Mouse (Mus musculus) limb, embryonic 10.5 days (tissue): Measurements from ENCODE around the gene H2-Eb2. TPM values are rescaled to one million over a fixed set of nuclear protein-coding genes. Genes with fewer than 3 reads are reported as not detected.

Source experiments
- DNase-seq: peaks from one replicate; pipeline ENCODE4 v3.0.0-alpha.2; 2017; ENCODE audit warnings: low spot score
- H3K27ac ChIP-seq: fragments of 300-500 bp; sonication (generic); 2 replicates; pipeline ENCODE4 v1.5.1; 2016; ENCODE audit warnings: mild to moderate bottlenecking
- H3K27me3 ChIP-seq: fragments of 300-500 bp; sonication (generic); 2 replicates; pipeline ENCODE4 v1.6.1; 2016; ENCODE audit warnings: low read depth, mild to moderate bottlenecking; ENCODE audit not compliant: poor library complexity, severe bottlenecking
- H3K36me3 ChIP-seq: fragments of 300-500 bp; sonication (generic); 2 replicates; pipeline ENCODE4 v1.6.1; 2016; ENCODE audit warnings: mild to moderate bottlenecking, moderate library complexity
- H3K4me1 ChIP-seq: fragments of 300-500 bp; sonication (generic); 2 replicates; pipeline ENCODE4 v1.6.1; 2016
- H3K4me3 ChIP-seq: fragments of 300-500 bp; sonication (generic); 2 replicates; pipeline ENCODE4 v1.5.1; 2016; ENCODE audit warnings: mild to moderate bottlenecking, moderate library complexity
- H3K9me3 ChIP-seq: fragments of 300-500 bp; sonication (generic); replicated peaks from 2 replicates; pipeline ENCODE4 v1.6.1; 2016; ENCODE audit warnings: mild to moderate bottlenecking
- WGBS: fragments of 180-500 bp; shearing (Covaris S2); methylation state at CpG from one replicate; pipeline ENCODE4 v1.1.7; 2016; 5-methylcytosine and 5-hydroxymethylcytosine counted together
- polyA plus RNA-seq: library from polyadenylated mRNA; unstranded; fragments of >200 nt; fragmentation: Nextera tagmentation; extraction: Ambion mirVana; gene quantifications from 2 replicates; pipeline ENCODE4 v1.2.1, GENCODE M21; 2016

H2-Eb2 gene
- polyA plus RNA-seq = not detected in 2 replicates

- peaks cover 4% of the 10 kb centered on the region; the same call in 1 of the 2 replicates for H3K4me1 ChIP-seq
- H3K27ac ChIP-seq = no peak within 1 kb of the TSS
- no peaks in the 10 kb centered on the region for H3K27me3 ChIP-seq
- 46% methylated on average over 4 of the region's 4 CpGs for WGBS
- no peaks in the 10 kb centered on the region for H3K36me3 ChIP-seq
- H3K9me3 ChIP-seq = no peaks in the 10 kb centered on the region
- no peak within 1 kb of the TSS for H3K4me3 ChIP-seq
- no peak for DNase-seq
These were observed at the start of gene H2-Eb2 for GRCm38 (mm10) chr17:34325436-34325835. Gene H2-Eb2, plus strand, starts transcription at chr17:34325665.

- Histone ChIP-seq H3K36me3 (no peaks in the 10 kb centered on the region), H3K27ac (no peak overlapping the region), H3K27me3 (no peaks in the 10 kb centered on the region), H3K9me3 (0 out of 2 replicates have a peak, but pooled peaks cover 2% of the 10 kb centered on the region), H3K4me1 (no peaks in the 10 kb centered on the region), H3K4me3 (no peak overlapping the region)
- DNase-seq = no peak
- 90% methylated on average over 1 of the region's 1 CpGs for WGBS
These were observed 44.9 kb upstream of the H2-Eb2 start for GRCm38 (mm10) chr17:34280499-34281038.

DNA sequence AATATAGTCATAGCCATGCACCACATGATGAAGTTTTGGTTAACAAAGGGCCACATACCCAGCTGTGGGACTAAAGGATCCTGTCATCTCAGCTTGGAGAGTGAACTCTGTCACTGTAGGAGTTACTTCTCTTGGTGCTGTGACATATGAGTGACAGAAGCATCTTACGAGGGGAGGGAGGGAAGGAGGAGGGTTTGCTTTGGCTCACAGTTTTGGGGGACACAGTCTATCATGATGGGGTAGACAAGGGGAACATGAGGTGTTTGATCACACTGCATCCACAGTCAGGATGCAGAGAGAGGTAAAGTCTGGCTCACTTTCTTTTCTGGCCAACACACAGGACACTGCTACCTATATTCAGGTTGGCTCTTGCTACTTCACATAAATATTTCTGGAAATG lies 43.6 kb upstream of the H2-Eb2 start:
- Histone ChIP-seq H3K27me3 (no peaks in the 10 kb centered on the region), H3K27ac (no peak overlapping the region), H3K36me3 (no peaks in the 10 kb centered on the region), H3K9me3 (0 out of 2 replicates have a peak, but pooled peaks cover 2% of the 10 kb centered on the region), H3K4me3 (no peak overlapping the region), H3K4me1 (no peaks in the 10 kb centered on the region)
- no peak for DNase-seq
- WGBS = 76% methylated on average over 1 of the region's 1 CpGs

GRCm38 (mm10) chr17:34285371-34285770 lies 40.1 kb upstream of the H2-Eb2 start:
- Histone ChIP-seq H3K27ac (no peak overlapping the region), H3K36me3 (no peaks in the 10 kb centered on the region), H3K27me3 (no peaks in the 10 kb centered on the region), H3K4me1 (no peaks in the 10 kb centered on the region), H3K4me3 (no peak overlapping the region), H3K9me3 (no peaks in the 10 kb centered on the region)
- 74% methylated on average over 4 of the region's 4 CpGs for WGBS
- DNase-seq = no peak

GRCm38 (mm10) chr17:34285848-34286247 lies 39.6 kb upstream of the H2-Eb2 start:
- WGBS = 39% methylated on average over 4 of the region's 4 CpGs
- H3K9me3 ChIP-seq = no peaks in the 10 kb centered on the region
- DNase-seq = peak; percentile 43
- H3K27ac ChIP-seq = no peak overlapping the region
- H3K4me3 ChIP-seq = no peak overlapping the region
- H3K27me3 ChIP-seq = no peaks in the 10 kb centered on the region
- no peaks in the 10 kb centered on the region for H3K4me1 ChIP-seq
- no peaks in the 10 kb centered on the region for H3K36me3 ChIP-seq

GRCm38 (mm10) chr17:34286501-34286900 lies 39.0 kb upstream of the H2-Eb2 start:
- H3K36me3 ChIP-seq = no peaks in the 10 kb centered on the region
- H3K4me1 ChIP-seq = no peaks in the 10 kb centered on the region
- no peaks in the 10 kb centered on the region for H3K27me3 ChIP-seq
- H3K9me3 ChIP-seq = no peaks in the 10 kb centered on the region
- no peak overlapping the region for H3K27ac ChIP-seq
- DNase-seq = no peak
- WGBS = 86% methylated on average over 5 of the region's 5 CpGs
- H3K4me3 ChIP-seq = no peak overlapping the region

DNA sequence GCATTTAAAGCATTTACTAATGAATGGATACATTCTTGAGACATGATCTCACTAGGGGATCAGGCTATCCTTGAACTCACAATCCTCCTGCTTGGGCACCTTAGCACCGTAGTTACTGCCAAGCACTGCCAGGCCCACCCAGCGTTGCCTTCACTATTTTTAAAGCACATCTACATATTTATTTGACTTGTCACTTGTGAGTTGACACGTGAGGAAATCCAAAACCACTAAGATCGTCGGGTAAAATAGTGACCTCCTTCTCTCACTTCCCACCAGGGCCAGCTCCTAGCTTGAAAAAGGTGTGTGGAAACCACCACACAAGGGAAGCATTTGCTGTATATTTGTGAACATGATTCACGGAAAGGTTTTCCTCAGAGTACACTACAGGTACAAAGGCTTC lies 38.5 kb upstream of the H2-Eb2 start:
- 78% methylated on average over 6 of the region's 6 CpGs for WGBS
- no peaks in the 10 kb centered on the region for H3K4me1 ChIP-seq
- H3K36me3 ChIP-seq = no peaks in the 10 kb centered on the region
- H3K9me3 ChIP-seq = no peaks in the 10 kb centered on the region
- H3K27me3 ChIP-seq = no peaks in the 10 kb centered on the region
- DNase-seq = no peak
- no peak overlapping the region for H3K4me3 ChIP-seq
- H3K27ac ChIP-seq = no peak overlapping the region

DNA sequence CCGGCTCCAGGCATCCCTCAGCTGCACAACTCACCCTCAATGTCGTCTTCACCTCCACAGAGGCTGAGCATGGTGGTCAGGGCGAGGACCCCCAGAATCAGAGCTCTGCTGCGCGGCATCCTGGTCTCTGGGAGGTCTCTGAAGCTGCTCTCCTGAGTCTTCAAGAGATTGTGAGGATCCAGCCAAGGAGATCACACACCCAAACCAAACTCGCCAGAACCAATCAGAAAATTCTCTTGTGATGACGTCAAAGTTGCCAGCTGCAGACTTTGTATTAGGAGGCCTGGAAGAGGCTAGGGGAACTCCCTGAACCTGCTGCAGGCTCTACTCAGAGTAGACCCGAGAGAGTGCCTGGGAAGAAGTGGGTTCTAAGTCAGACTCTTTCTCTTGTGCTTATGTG lies 37.8 kb upstream of the H2-Eb2 start, which contains the start of gene H2-Aa:
H2-Aa (minus strand) TSS at position 176 of the 400 bp plus-strand sequence.
- no peaks in the 10 kb centered on the region for H3K4me1 ChIP-seq
- H3K4me3 ChIP-seq = no peak within 1 kb of the TSS
- WGBS = 14% methylated on average over 8 of the region's 8 CpGs
- H3K9me3 ChIP-seq = no peaks in the 10 kb centered on the region
- no peaks in the 10 kb centered on the region for H3K27me3 ChIP-seq
- no peaks in the 10 kb centered on the region for H3K36me3 ChIP-seq
- DNase-seq = no peak
- H3K27ac ChIP-seq = no peak within 1 kb of the TSS

- H3K36me3 ChIP-seq = no peaks in the 10 kb centered on the region
- H3K27me3 ChIP-seq = no peaks in the 10 kb centered on the region
- DNase-seq = no peak
- no peak overlapping the region for H3K4me3 ChIP-seq
- H3K9me3 ChIP-seq = no peaks in the 10 kb centered on the region
- H3K4me1 ChIP-seq = no peaks in the 10 kb centered on the region
- H3K27ac ChIP-seq = no peak overlapping the region
- 79% methylated on average over 3 of the region's 3 CpGs for WGBS
These were observed 37.3 kb upstream of the H2-Eb2 start for GRCm38 (mm10) chr17:34288131-34288530.

- DNase-seq = peak; percentile 81
- H3K27ac ChIP-seq = no peak overlapping the region
These were observed 33.9 kb upstream of the H2-Eb2 start for GRCm38 (mm10) chr17:34291609-34292008.

GRCm38 (mm10) chr17:34292570-34292969 lies 32.9 kb upstream of the H2-Eb2 start:
- no peaks in the 10 kb centered on the region for H3K9me3 ChIP-seq
- peaks cover 6% of the 10 kb centered on the region for H3K4me1 ChIP-seq
- WGBS = 88% methylated on average over 4 of the region's 4 CpGs
- no peak for DNase-seq
- no peak overlapping the region for H3K4me3 ChIP-seq
- no peaks in the 10 kb centered on the region for H3K36me3 ChIP-seq
- H3K27ac ChIP-seq = no peak overlapping the region
- H3K27me3 ChIP-seq = peaks cover 7% of the 10 kb centered on the region

More at GRCm38 (mm10) chr17:34291609-34292008, 33.9 kb upstream of the H2-Eb2 start:
- 19% methylated on average over 8 of the region's 8 CpGs for WGBS
- no peaks in the 10 kb centered on the region for H3K36me3 ChIP-seq
- no peaks in the 10 kb centered on the region for H3K9me3 ChIP-seq
- H3K4me1 ChIP-seq = peaks cover 6% of the 10 kb centered on the region
- H3K27me3 ChIP-seq = peaks cover 1% of the 10 kb centered on the region; the same call in 1 of the 2 replicates
- no peak overlapping the region for H3K4me3 ChIP-seq

DNA sequence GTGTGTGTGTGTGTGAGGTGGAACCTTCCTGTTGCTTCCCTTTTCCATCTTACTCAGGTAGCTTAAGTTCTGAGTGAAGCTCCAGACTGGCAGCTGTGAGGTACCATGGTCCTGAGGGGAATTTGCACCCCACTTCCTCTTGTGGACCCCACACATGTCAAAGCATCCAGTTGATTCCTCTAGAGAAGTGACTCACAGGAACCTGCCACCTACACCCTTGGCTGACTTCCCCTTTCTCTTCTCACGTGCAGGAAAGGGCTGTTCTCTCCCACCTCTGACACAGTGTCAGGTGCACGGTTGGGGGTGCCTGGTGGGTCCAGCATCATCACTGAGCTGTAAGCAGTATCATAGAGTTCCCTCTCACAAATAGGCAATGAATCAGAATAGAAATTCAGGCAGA lies 31.9 kb upstream of the H2-Eb2 start:
- peaks cover 7% of the 10 kb centered on the region for H3K27me3 ChIP-seq
- no peak overlapping the region for H3K27ac ChIP-seq
- 59% methylated on average over 2 of the region's 2 CpGs for WGBS
- no peaks in the 10 kb centered on the region for H3K9me3 ChIP-seq
- no peak overlapping the region for H3K4me3 ChIP-seq
- no peak for DNase-seq
- H3K36me3 ChIP-seq = no peaks in the 10 kb centered on the region
- peaks cover 6% of the 10 kb centered on the region for H3K4me1 ChIP-seq

DNA sequence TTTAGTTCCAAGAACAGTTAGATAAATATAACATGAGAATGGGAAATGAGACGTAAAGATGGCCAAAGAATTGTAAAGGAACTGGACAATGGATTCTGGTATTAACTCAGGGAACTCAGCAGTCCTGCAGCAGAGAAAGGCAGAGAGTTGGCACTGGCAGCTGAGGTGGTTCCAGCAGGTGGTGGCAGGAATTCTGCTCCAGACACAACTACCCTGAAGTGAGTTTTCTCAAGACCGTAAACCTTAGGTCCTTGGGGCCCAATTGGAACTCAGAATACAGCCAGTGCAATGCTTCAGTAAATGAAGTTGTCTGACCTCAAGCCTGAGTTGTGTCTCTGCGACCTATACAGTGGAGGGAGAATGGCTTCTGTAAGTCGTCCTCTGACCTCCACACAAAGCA lies 31.2 kb upstream of the H2-Eb2 start:
- 77% methylated on average over 4 of the region's 4 CpGs for WGBS
- Histone ChIP-seq H3K27me3 (peaks cover 7% of the 10 kb centered on the region), H3K27ac (no peak overlapping the region), H3K9me3 (no peaks in the 10 kb centered on the region), H3K36me3 (no peaks in the 10 kb centered on the region), H3K4me3 (no peak overlapping the region), H3K4me1 (peaks cover 6% of the 10 kb centered on the region)
- DNase-seq = no peak

- Histone ChIP-seq H3K9me3 (no peaks in the 10 kb centered on the region), H3K27me3 (peaks cover 7% of the 10 kb centered on the region), H3K27ac (no peak overlapping the region), H3K4me1 (peaks cover 6% of the 10 kb centered on the region), H3K36me3 (no peaks in the 10 kb centered on the region), H3K4me3 (no peak overlapping the region)
- no peak for DNase-seq
These were observed 30.2 kb upstream of the H2-Eb2 start for GRCm38 (mm10) chr17:34295307-34295706.
